Mouse (Mus musculus) retina, embryonic 14.5 days (tissue): ENCODE measurements at regions not wholly inside any gene's neighbourhood (a gene's known extent, or its start where the extent isn't known, plus 50 kb on each side); places are given as distances from the start of the nearest gene placed in this dataset.

Experiments used
- DNase-seq: peaks from one replicate; pipeline ENCODE4 v3.0.0-alpha.2; 2015; ENCODE audit warnings: low spot score

GRCm38 (mm10) chr15:13455560-13456219 lies 282.2 kb upstream of the Cdh6 start:
- DNase-seq, result no peak

GRCm38 (mm10) chr15:13450385-13450784 lies 276.9 kb upstream of the Cdh6 start:
- no peak for DNase-seq

- no peak for DNase-seq
Measured at GRCm38 (mm10) chr15:13434608-13435007, 261.1 kb upstream of the Cdh6 start.

GRCm38 (mm10) chr15:13432971-13433370 lies 259.5 kb upstream of the Cdh6 start:
- no peak for DNase-seq

- DNase-seq, result no peak
Measured at GRCm38 (mm10) chr15:13419616-13420015, 246.1 kb upstream of the Cdh6 start.

- no peak for DNase-seq
Measured at GRCm38 (mm10) chr15:13410065-13410688, 236.7 kb upstream of the Cdh6 start.

- peak; percentile 26 for DNase-seq
Measured at GRCm38 (mm10) chr15:13393155-13393554, 219.7 kb upstream of the Cdh6 start.

GRCm38 (mm10) chr15:13391331-13391730 lies 217.9 kb upstream of the Cdh6 start:
- no peak for DNase-seq

- no peak for DNase-seq
Measured at GRCm38 (mm10) chr15:13384815-13385214, 211.3 kb upstream of the Cdh6 start.

GRCm38 (mm10) chr15:13375590-13375989 lies 202.1 kb upstream of the Cdh6 start:
- no peak for DNase-seq

GRCm38 (mm10) chr15:13368799-13369198 lies 195.3 kb upstream of the Cdh6 start:
- DNase-seq, result no peak

GRCm38 (mm10) chr15:13367291-13367954 lies 193.9 kb upstream of the Cdh6 start:
- DNase-seq, result no peak

- DNase-seq, result no peak
Measured at GRCm38 (mm10) chr15:13366606-13367005, 193.1 kb upstream of the Cdh6 start.

- no peak for DNase-seq
Measured at GRCm38 (mm10) chr15:13360741-13361140, 187.3 kb upstream of the Cdh6 start.

GRCm38 (mm10) chr15:13359026-13359425 lies 185.6 kb upstream of the Cdh6 start:
- DNase-seq, result no peak

- DNase-seq, result no peak
Measured at GRCm38 (mm10) chr15:13350321-13350720, 176.8 kb upstream of the Cdh6 start.

- DNase-seq, result no peak
Measured at GRCm38 (mm10) chr15:13336392-13336791, 162.9 kb upstream of the Cdh6 start.

GRCm38 (mm10) chr15:13324439-13324838 lies 151.0 kb upstream of the Cdh6 start:
- no peak for DNase-seq

- DNase-seq, result peak; percentile 22
Measured at GRCm38 (mm10) chr15:13320599-13321348, 147.3 kb upstream of the Cdh6 start.

GRCm38 (mm10) chr15:13304562-13304961 lies 131.1 kb upstream of the Cdh6 start:
- DNase-seq, result no peak

GRCm38 (mm10) chr15:13303456-13303855 lies 130.0 kb upstream of the Cdh6 start:
- no peak for DNase-seq

- DNase-seq, result no peak
Measured at GRCm38 (mm10) chr15:13302672-13303071, 129.2 kb upstream of the Cdh6 start.

- peak; percentile 34 for DNase-seq
Measured at GRCm38 (mm10) chr15:13296967-13297366, 123.5 kb upstream of the Cdh6 start.
